Mouse (Mus musculus): ENCODE measurements around the gene Ly6g6f. TPM values are rescaled to one million over a fixed set of nuclear protein-coding genes. Genes with fewer than 3 reads are reported as not detected.
A peak's percentile ranks its signal among the peaks of the same experiment; 100 is the strongest.

Gene Ly6g6f
- polyA plus RNA-seq, 1 experiment from 2014 or later: 0.23 TPM

GRCm38 (mm10) chr17:35060737-35061297 lies 24.6 kb downstream of the Ly6g6f start:
- Histone ChIP-seq H3K27ac (ENCODE audit: low read length) (no peak overlapping the region), H3K4me1 (ENCODE audit: control insufficient read depth, insufficient read depth, low read length) (peaks cover 38% of the 10 kb centered on the region), H3K27me3 (replicated peaks; ENCODE audit: control insufficient read depth, insufficient read depth, low read length) (no peaks in the 10 kb centered on the region), H3K4me3 (ENCODE audit: low read length) (peak overlapping the region; percentile 72; the same call in 1 of the 2 replicates), H3K36me3 (ENCODE audit: control insufficient read depth, insufficient read depth, low read length) (peaks cover 14% of the 10 kb centered on the region), H3K4me2 (ENCODE audit: low read depth, low read length) (peak overlapping the region; percentile 67), H3K9ac (ENCODE audit: low read depth, low read length) (peak overlapping the region; percentile 84; the same call in 1 of the 2 replicates), H3K9me3 (ENCODE audit: control insufficient read depth, low read length) (no peaks in the 10 kb centered on the region)
- ATAC-seq: no peak
- WGBS: 57% methylated on average over 22 of the region's 22 CpGs

GRCm38 (mm10) chr17:35060071-35060470 lies 25.3 kb downstream of the Ly6g6f start:
- H3K27ac ChIP-seq (ENCODE audit: low read length): no peak overlapping the region
- WGBS: 20% methylated on average over 14 of the region's 14 CpGs

GRCm38 (mm10) chr17:35058911-35059892 lies 26.2 kb downstream of the Ly6g6f start, which contains the start of gene Ddah2:
Gene Ddah2, plus strand, starts transcription at chr17:35059035.
- Histone ChIP-seq H3K36me3 (ENCODE audit: control insufficient read depth, insufficient read depth, low read length) (peaks cover 24% of the 10 kb centered on the region), H3K4me2 (ENCODE audit: low read depth, low read length) (peak within 1 kb of the TSS; percentile 67), H3K4me1 (ENCODE audit: control insufficient read depth, insufficient read depth, low read length) (peaks cover 31% of the 10 kb centered on the region), H3K4me3 (ENCODE audit: low read length) (peak within 1 kb of the TSS; percentile 72), H3K27ac (ENCODE audit: low read length) (peak within 1 kb of the TSS; percentile 90), H3K9me3 (ENCODE audit: control insufficient read depth, low read length) (no peaks in the 10 kb centered on the region), H3K9ac (ENCODE audit: low read depth, low read length) (peak within 1 kb of the TSS; percentile 84), H3K27me3 (replicated peaks; ENCODE audit: control insufficient read depth, insufficient read depth, low read length) (no peaks in the 10 kb centered on the region)
- under 1% methylated on average over 57 of the region's 57 CpGs for WGBS
- ATAC-seq: peak; percentile 85

More at GRCm38 (mm10) chr17:35060071-35060470, 25.3 kb downstream of the Ly6g6f start:
- no peak for ATAC-seq
- H3K27me3 ChIP-seq (replicated peaks; ENCODE audit: control insufficient read depth, insufficient read depth, low read length): no peaks in the 10 kb centered on the region
- H3K9ac ChIP-seq (ENCODE audit: low read depth, low read length): peak overlapping the region; percentile 84
- peaks cover 34% of the 10 kb centered on the region for H3K4me1 ChIP-seq (ENCODE audit: control insufficient read depth, insufficient read depth, low read length)
- no peaks in the 10 kb centered on the region for H3K9me3 ChIP-seq (ENCODE audit: control insufficient read depth, low read length)
- peaks cover 19% of the 10 kb centered on the region for H3K36me3 ChIP-seq (ENCODE audit: control insufficient read depth, insufficient read depth, low read length)
- H3K4me2 ChIP-seq (ENCODE audit: low read depth, low read length): peak overlapping the region; percentile 67
- H3K4me3 ChIP-seq (ENCODE audit: low read length): peak overlapping the region; percentile 72

- H3K36me3 ChIP-seq (ENCODE audit: control insufficient read depth, insufficient read depth, low read length): peaks cover 30% of the 10 kb centered on the region
- peak overlapping the region; percentile 67; the same call in 1 of the 2 replicates for H3K4me2 ChIP-seq (ENCODE audit: low read depth, low read length)
- no peak overlapping the region for H3K4me3 ChIP-seq (ENCODE audit: low read length)
- peaks cover 24% of the 10 kb centered on the region for H3K4me1 ChIP-seq (ENCODE audit: control insufficient read depth, insufficient read depth, low read length)
- H3K27me3 ChIP-seq (replicated peaks; ENCODE audit: control insufficient read depth, insufficient read depth, low read length): no peaks in the 10 kb centered on the region
- H3K27ac ChIP-seq (ENCODE audit: low read length): peak overlapping the region; percentile 45; the same call in 1 of the 2 replicates
- no peak for ATAC-seq
- H3K9ac ChIP-seq (ENCODE audit: low read depth, low read length): 0 out of 2 replicates have a peak overlapping the region, but pooled peaks have one; percentile 84
- 48% methylated on average over 9 of the region's 9 CpGs for WGBS
- no peaks in the 10 kb centered on the region for H3K9me3 ChIP-seq (ENCODE audit: control insufficient read depth, low read length)
Observed at GRCm38 (mm10) chr17:35058316-35058715, 27.1 kb downstream of the Ly6g6f start.

- Histone ChIP-seq H3K36me3 (ENCODE audit: control insufficient read depth, insufficient read depth, low read length) (peaks cover 35% of the 10 kb centered on the region), H3K4me1 (ENCODE audit: control insufficient read depth, insufficient read depth, low read length) (peaks cover 27% of the 10 kb centered on the region)
- 75% methylated on average over 3 of the region's 3 CpGs for WGBS
Observed at GRCm38 (mm10) chr17:35057090-35057489, 28.3 kb downstream of the Ly6g6f start.

GRCm38 (mm10) chr17:35055691-35056495 lies 29.5 kb downstream of the Ly6g6f start:
- Histone ChIP-seq H3K36me3 (ENCODE audit: control insufficient read depth, insufficient read depth, low read length) (peaks cover 35% of the 10 kb centered on the region), H3K4me2 (ENCODE audit: low read depth, low read length) (no peak overlapping the region)
- 84% methylated on average over 7 of the region's 7 CpGs for WGBS

More at GRCm38 (mm10) chr17:35057090-35057489, 28.3 kb downstream of the Ly6g6f start:
- H3K27me3 ChIP-seq (replicated peaks; ENCODE audit: control insufficient read depth, insufficient read depth, low read length): no peaks in the 10 kb centered on the region
- H3K27ac ChIP-seq (ENCODE audit: low read length): no peak overlapping the region
- no peak overlapping the region for H3K9ac ChIP-seq (ENCODE audit: low read depth, low read length)
- no peak for ATAC-seq
- no peak overlapping the region for H3K4me3 ChIP-seq (ENCODE audit: low read length)
- H3K4me2 ChIP-seq (ENCODE audit: low read depth, low read length): no peak overlapping the region
- no peaks in the 10 kb centered on the region for H3K9me3 ChIP-seq (ENCODE audit: control insufficient read depth, low read length)

GRCm38 (mm10) chr17:35052271-35052798 lies 33.1 kb downstream of the Ly6g6f start:
- Histone ChIP-seq H3K36me3 (ENCODE audit: control insufficient read depth, insufficient read depth, low read length) (peaks cover 30% of the 10 kb centered on the region), H3K27ac (ENCODE audit: low read length) (peak overlapping the region; percentile 100), H3K4me1 (ENCODE audit: control insufficient read depth, insufficient read depth, low read length) (peaks cover 31% of the 10 kb centered on the region), H3K27me3 (replicated peaks; ENCODE audit: control insufficient read depth, insufficient read depth, low read length) (no peaks in the 10 kb centered on the region), H3K9me3 (ENCODE audit: control insufficient read depth, low read length) (no peaks in the 10 kb centered on the region), H3K9ac (ENCODE audit: low read depth, low read length) (peak overlapping the region; percentile 87), H3K4me2 (ENCODE audit: low read depth, low read length) (peak overlapping the region; percentile 87), H3K4me3 (ENCODE audit: low read length) (peak overlapping the region; percentile 79)
- 75% methylated on average over 12 of the region's 12 CpGs for WGBS
- no peak for ATAC-seq

More at GRCm38 (mm10) chr17:35055691-35056495, 29.5 kb downstream of the Ly6g6f start:
- H3K4me3 ChIP-seq (ENCODE audit: low read length): no peak overlapping the region
- no peak overlapping the region for H3K27ac ChIP-seq (ENCODE audit: low read length)
- no peaks in the 10 kb centered on the region for H3K27me3 ChIP-seq (replicated peaks; ENCODE audit: control insufficient read depth, insufficient read depth, low read length)
- no peaks in the 10 kb centered on the region for H3K9me3 ChIP-seq (ENCODE audit: control insufficient read depth, low read length)
- peaks cover 27% of the 10 kb centered on the region for H3K4me1 ChIP-seq (ENCODE audit: control insufficient read depth, insufficient read depth, low read length)
- no peak overlapping the region for H3K9ac ChIP-seq (ENCODE audit: low read depth, low read length)
- ATAC-seq: no peak

- whole genome bisulfite sequencing: 1% methylated on average over 21 of the region's 21 CpGs
- Histone ChIP-seq H3K27ac (ENCODE audit: low read length) (peak overlapping the region; percentile 100), H3K4me3 (ENCODE audit: low read length) (peak overlapping the region; percentile 79), H3K9me3 (ENCODE audit: control insufficient read depth, low read length) (no peaks in the 10 kb centered on the region), H3K9ac (ENCODE audit: low read depth, low read length) (peak overlapping the region; percentile 87), H3K27me3 (replicated peaks; ENCODE audit: control insufficient read depth, insufficient read depth, low read length) (no peaks in the 10 kb centered on the region), H3K4me2 (ENCODE audit: low read depth, low read length) (peak overlapping the region; percentile 87), H3K4me1 (ENCODE audit: control insufficient read depth, insufficient read depth, low read length) (peaks cover 37% of the 10 kb centered on the region), H3K36me3 (ENCODE audit: control insufficient read depth, insufficient read depth, low read length) (peaks cover 27% of the 10 kb centered on the region)
- peak; percentile 47 for ATAC-seq
Observed at GRCm38 (mm10) chr17:35051156-35052086, 34.0 kb downstream of the Ly6g6f start.
